Mouse (Mus musculus): ENCODE results near the gene Tatdn3.
"Not testable (repeated sequence)": the region's sequence is repeated elsewhere in the genome, so short reads cannot be mapped to it uniquely, and the experiment has no call there.

The Tatdn3 gene

DNA sequence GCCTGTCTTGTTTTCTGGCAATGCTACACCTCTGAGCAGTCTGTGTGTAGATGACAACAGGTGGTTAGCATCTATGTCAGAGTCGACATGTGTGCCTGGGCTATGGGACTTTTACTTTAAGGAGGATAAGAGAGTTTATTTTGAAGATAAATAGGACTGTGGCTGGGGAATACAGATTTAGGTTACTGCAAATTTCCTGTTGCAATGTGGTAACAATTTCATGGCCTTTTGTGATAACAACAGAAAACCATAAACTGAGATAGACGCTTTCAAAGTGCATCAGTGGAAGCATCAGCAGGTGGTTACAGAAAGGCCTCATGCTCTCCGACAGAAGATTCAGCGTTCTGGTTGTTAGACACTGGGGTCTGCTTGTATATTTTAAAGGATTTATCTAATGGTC lies 10.8 kb upstream of the Tatdn3 start:
- DNase-seq = no peak

DNA sequence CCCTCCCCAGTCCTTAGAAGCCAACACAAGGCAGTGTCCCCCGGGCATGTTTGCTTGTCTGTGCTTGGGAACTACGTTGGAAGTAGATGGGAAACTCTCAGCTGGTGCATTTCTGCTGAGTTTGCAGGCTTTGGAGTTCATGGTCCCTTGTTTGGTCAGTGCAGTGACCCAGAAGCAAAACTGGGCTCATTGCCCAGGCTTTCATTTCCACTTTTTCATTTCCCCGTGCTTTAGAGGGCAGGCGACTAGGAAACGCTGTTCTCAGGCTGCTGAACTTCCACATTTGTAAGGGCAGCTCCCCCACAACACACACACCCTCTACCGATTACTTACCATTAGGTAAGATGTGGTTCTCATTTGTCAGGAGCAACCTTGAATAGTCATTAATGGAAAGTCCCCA lies 10.3 kb upstream of the Tatdn3 start:
- peak; percentile 91 for DNase-seq

DNA sequence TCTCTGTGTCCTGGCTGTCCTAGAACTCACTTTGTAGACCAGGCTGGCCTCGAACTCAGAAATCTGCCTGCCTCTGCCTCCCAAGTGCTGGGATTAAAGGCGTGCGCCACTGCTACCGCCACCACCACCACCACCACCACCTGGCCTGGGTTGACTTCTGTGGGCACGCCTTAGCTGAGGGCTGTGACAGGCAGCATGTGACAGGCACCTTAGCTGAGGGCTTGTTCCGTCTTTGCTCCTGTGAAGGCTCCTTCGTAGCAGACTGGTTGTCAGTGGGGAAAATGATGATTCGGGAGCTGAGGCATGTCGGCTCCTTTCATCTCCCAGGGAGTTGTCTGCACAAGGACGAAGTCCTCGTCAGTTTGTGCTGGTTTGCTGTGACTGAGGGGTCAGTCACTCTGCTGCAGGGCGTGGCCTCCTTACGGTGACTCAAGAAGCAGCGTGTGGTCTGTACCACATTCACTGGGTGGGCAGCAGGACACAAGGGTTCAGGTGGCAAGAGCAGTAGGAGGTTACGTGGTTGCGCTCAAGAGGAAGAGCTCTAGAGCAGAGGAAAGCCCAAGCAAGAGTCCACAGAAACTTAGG lies 9.7 kb upstream of the Tatdn3 start:
- peak; percentile 10 to 57 for DNase-seq

DNA sequence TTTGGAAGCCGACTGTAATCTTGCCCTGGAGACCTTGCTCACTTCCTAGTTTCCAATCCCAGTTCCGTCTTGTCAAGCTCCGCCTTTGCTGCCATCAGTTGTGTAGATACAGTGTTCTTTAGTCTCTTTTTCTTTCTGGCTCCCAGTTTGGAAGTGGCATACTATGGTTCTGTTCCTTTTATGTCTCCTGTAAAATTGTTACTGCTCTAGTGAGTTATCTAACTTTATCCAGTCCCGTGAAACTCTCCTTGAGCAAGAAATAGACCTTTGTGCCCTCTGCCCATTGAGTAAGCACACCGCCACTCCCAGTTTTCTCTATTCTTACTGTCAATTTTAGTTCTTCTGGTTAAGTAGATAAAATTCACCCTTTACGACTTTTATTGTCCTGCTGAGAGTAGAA lies 8.9 kb upstream of the Tatdn3 start:
- no peak for DNase-seq

DNA sequence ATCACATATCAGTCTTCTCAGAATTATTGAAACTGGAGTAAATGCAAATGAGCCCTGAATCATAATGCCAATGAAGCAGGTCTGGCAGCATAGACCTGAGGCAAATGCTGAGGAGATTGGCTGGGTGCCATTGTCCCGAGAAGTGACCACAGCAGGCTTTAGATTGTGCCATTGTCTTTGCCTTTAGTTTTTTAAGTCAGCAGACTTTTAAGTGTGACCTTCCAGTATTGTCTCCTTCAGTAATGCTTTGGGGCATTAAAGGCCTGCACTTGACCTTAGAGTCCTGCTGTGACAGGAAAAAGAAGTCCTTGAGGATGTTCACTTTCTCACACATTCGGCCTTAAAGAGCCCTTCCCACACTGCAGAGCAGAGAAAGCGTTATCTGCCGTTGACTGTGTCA lies 7.5 kb upstream of the Tatdn3 start:
- no peak for DNase-seq

DNA sequence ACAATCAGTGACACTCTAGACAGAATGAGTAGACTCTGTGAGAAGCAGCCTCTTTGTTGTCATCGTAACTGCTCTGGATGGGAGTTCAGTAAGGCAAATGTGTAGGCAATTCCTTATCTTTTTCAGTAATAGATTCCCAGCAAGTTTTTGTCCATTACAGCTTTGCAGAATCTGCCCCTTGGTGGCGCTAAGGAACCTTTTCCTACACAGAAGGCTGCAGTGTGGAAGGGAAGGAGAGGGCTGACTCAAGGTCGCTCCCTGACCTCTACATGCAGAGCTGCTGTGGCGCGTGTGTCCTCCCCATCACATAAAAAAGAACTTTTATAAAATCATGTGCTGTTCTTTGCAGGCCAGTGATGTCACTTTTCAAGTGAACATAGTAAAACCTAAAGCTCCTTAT lies 5.6 kb upstream of the Tatdn3 start:
- DNase-seq = peak; percentile 46

DNA sequence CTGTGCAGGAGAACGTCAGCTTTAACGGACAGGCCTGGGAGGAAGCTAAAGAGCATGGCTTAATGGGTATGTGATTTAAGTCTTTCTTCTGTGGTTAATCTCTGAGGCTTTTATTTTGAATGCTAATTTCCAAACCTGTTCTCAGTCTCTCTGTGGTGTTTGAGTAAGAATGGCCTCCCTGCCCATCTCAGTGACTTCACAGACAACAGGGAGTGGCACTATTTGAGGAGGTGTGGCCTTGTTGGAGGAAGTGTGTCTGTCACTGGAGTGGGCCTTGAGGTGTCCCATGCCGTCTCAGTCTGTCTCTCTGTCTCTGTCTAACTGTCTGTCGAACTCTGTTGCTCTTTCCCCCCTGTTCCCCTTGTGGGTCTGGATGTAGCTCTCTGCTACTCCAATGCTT lies 2.5 kb upstream of the Tatdn3 start:
- DNase-seq = no peak

DNA sequence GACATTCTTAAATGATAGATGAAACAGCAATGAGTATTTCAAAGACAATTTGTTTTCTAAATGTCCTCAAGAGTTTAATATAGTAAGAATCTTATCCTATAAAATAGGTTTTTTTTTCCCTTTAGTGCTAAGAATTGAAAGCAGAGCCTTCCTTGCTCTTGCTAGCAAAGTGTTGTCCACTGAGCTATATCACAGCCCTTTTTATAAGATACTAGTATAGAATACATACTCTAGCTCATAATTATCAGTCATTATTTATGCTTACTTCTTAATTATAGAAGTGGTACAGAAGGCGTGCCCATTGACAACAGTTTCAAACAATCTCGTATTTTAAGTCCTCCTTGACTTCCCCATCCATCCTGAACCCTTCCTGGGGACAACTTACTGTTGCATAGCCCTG lies 1.8 kb upstream of the Tatdn3 start:
- DNase-seq = no peak

DNA sequence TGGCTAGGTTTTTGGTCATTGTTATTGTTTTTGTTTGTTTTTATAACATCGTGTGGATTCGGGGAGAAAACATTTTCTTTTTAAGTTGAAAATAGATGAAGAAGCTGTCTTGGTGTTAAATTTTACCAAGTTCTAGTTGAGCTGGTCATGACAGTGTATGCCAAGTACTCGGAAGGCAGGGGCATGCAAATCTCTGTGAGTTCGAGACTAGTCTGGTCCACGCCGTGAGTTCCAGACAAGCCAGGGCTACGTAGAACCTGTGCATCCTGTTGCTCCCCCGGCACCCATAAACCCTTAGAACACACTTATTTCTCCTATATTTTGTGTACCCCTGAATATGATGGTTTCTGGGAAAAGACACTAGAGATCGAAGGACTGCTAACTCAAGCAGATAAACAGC lies 968 bp upstream of the Tatdn3 start:
- no peak for DNase-seq

DNA sequence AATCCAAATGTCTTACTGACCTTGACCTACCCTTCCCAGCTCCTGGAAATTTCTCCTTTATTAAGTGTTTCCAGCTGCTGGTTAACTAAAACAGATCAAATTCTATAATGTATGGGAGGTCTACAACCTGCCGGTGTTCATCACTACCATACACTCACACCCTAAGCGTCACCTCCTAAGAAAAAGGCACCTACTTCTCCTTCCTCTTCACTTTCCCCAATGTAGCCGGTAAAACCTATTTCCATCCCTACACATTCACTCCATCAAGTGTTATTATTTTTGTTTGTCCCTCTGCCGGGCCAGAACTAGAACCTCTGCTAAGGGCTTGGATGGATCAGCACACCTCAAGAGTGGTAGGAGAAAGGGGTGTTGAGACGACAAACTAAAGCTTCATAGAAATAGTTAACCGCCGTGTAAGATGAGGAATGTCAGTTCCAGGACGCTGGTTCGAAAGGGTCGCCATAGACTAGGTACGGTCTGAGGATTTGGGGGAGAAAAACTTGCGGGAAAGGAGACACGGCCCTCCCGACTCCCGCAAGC lies 421 bp downstream of the Tatdn3 start:
- no peak for DNase-seq

DNA sequence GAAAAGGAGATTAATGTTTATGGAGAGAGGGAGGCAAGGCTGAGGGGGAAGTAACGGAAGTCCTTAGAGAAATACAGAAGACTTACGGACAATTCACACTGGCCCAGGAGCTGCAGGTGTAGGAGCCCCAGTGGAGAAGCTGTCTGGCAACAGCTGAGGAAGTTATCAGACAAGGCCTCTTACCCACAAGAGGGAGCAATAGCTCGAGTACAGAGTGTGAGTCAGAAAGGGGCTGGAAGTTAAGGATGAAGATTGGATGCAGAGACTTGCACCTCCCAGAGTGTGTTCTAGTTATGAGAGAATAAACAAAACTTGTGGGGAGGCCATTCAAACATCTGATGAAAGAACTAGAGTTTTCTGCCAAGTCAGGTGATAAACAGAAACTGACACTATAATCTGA lies 5.3 kb downstream of the Tatdn3 start:
- no peak for DNase-seq

DNA sequence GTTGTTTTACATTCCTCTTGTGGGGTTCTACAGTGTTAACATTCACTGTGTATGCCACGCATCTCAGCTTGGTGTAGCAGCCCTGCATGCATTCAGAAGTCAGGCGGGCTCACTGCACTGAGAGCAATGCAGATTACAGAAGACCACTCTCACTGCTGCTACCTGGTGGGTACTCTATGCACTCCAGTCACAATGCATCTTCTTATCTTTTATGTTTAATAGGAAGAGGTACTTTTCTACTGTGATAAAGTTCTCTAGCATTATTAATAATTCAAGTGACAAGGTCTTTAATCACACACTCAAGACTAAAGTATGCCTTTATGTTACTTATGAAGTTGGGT lies 7.2 kb downstream of the Tatdn3 start:
- no peak for DNase-seq

DNA sequence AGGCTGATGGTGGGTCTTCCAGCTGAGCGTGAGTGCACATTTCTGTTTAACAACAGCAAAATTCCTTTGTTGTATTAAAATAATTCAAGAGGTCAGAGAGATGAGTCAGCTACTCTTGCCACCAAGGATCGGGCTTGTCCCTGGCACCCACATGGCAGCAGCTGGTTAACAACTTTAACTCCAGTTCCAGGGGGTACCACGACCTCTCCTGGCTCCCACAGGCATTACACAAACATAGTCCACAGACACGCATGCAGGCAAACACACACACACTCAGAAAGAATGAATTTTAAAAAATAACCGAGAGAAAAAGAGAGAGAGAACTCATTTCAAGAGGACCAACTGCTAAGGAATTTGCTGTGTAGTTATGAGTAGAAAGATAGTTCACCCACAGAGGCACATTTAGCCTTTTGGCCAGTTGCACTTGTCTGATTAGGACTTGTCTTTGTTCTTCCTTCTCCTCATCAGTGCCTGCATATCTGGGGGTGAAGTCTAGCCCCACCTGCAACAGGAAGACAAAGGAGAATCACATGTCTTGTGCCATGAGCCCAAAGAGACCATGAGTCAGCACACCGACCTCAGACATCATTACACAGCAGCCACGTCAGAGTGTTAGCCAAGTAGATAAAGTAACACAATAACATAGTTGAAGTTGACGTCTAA lies 7.7 kb downstream of the Tatdn3 start:
- DNase-seq = no peak

DNA sequence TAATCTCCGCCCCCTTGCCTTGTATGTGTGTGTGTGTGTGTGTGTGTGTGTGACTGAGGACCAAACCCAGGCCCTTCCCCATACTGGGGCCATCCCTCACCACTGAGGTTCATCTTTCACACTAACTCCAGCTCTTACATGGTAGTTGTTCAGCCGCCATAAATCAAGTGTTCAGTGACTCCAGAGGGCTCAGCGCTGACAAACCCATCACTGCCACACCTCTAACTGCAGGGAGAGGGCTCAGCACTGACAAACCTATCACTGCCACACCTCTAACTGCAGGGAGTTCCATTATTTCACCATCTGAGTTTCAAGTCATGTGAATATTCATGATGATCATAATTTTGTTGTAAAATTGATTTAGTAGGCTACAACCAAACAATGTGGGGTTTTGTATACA lies 9.2 kb downstream of the Tatdn3 start:
- no peak for DNase-seq

DNA sequence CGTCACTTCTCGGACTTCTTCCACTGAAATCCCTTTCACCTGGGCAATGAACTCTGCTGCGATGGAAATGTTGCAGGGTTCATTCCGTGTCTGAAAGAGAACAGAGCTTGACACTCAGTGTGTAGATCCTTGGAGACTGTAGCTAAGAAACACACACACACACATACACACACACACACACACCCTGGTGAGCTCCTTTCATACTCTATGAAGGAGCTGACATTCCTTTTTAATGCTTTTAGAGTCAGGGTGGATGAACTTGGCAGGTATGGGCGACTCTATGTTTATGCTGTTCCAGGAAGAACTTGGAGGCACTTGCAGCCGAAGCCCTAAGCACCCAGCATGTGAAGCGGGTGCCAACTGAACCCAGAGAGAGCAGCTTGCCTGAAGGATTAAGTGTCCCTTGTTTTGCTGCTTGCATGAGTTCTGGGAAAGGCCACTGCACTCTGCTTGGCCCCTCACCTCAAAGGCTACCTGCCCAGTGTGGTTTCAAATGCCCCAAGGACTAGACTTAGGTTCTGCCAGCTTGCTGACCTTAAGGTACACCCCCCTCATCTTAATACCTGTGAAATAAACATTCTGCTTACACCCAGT lies 16.4 kb downstream of the Tatdn3 start:
- peak in 1 of 2 experiments; percentile 66 for DNase-seq

DNA sequence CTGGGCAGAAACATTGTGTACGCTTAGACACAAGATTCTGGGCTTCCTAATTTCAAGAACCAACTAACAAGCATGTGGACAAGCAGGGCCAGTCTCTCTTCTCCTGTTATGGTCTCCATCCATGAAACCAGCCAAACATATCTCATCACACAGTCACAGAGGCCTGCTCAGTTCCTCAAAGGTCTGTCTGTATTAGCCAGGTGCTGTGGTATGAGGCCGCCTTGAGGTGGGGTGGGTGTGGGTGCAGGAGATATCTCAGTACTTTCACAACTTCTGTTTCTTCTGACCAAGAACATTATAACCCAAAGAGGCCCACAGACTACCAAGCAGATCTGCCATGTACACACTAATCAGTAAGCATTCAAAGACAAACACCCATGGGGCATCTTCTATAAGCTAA lies 17.5 kb downstream of the Tatdn3 start:
- no peak for DNase-seq

DNA sequence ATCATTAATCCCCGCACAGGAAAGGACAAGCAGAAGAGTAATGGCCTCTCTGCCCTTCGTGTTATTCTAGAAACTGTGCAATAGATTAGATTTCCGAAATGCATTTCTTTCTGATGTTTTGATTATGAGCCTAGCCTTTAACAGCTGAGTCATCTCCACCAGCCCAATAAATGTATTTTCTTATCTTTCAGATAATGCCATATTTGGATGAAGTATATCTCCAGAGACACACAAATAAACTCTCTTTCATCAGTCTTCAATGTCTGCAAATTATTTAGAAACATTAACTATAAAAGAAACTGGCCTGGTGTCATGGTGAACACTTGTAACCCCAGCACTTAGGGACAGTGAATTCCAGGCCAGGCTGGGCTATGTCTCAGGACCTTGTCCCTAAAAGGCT lies 20.0 kb downstream of the Tatdn3 start:
- no peak for DNase-seq

DNA sequence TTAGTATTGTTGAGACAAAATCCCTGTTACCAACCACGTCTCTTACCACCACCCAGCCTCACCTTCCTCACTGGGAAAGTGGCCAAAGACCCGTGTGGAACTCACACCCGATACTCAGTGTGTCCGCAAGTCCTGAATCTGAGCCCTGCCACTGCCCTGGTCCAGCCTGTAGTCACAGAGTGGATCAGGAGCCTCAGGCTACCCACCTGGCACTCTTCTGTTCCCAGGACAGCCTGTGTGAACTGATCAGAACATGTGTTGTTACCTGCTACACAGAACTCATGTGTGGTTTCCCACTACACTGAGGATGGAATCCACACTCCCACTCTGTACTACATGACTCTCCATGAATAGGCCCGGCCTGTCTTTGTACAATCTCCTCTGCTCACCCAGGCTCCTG lies 20.6 kb downstream of the Tatdn3 start:
- DNase-seq = no peak

DNA sequence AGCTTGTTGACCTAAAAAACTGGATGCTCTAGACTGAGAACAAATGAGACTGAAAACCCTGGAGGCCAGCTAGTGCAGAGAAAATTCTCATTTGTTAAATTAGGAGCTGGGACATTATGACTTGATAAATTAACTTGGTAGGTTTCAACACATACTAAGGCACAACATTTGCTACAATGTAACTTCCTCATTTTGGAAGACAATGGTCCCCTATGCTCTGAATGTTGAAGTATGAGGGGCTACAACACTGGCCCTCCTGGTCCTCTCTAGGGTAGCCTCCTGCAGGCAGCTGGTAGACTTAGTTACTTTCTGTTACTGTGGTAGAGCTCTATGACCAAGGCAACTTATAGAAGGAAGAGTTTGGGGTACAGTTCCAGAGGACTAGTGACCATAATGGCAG lies 21.4 kb downstream of the Tatdn3 start:
- no peak for DNase-seq

DNA sequence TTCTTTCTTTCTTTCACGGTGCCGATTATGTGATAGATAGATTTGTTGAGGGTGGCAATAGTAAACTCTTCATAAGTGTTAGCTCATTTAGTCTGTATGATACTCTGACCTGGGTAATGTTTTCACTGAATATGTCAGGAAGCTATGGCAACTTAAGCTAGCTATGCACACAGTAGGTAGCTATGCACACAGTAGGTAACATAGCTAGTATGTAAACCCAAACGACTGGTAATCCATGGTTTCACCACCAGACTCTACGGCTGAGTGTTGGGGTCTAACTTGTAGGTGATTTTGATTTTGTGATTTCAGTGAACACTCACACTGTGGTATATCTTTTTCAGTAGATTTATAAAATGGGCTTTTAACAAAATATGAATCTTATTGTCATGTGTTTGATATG lies 24.7 kb downstream of the Tatdn3 start:
- no peak for DNase-seq

DNA sequence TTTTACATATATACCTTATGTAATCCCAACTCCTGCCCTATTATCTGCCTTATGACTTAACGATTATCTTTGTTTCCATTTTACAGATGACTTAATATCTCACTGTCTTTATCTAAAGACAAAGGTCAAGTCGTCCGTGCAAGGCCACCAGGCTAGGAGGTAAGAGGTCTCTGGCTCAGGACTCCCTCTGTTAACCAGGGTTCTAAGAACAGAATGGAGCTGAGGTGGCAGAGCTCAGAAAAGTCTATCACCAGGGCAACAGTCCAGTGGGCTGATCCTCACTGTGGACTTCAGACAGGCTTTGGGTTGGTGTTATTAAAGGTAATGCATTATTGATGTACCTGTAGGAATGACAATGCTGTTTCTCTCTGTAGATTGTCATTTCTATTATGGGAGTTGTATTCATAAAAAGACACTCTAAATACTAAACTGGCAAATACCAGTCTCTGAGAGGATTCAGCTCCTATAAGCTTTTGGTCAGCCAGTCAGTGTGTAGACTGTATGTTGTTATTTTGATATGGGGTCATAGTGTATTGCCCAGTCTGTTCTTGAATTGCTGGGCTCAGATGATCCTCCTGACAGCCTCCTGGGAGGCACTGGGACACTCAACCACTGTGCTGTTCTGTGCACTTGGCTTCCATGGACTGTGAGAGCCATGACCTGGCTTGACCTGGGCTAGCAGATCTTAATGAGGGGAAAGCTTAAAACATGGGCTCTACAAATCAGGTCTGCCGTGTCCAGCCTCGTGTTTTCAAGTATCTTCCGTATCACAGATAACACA lies 26.0 kb downstream of the Tatdn3 start, which contains the start of gene Spata45:
Spata45 (plus strand) TSS at position 86 of the 781 bp plus-strand sequence.
- peak in 1 of 2 experiments; percentile 5 for DNase-seq

DNA sequence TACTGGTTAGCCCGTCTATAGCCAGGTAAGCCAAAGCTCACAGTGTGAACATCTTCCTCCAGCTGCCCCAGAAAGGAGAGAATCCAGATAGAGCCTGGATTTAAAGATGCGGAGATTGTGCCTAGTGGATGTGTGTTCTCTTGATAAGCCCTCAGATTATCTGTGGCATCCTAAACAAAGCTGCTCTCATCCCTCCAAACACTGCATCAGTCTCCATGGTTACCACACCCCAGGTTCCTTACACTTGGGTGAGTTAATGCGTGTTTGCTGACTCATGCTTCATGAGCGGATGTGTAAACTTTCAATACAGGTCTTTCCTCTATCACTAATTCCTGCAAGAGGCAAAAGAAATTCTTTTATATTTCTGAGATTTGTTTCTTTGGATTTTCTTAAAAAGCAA lies 27.1 kb downstream of the Tatdn3 start:
- no peak for DNase-seq

DNA sequence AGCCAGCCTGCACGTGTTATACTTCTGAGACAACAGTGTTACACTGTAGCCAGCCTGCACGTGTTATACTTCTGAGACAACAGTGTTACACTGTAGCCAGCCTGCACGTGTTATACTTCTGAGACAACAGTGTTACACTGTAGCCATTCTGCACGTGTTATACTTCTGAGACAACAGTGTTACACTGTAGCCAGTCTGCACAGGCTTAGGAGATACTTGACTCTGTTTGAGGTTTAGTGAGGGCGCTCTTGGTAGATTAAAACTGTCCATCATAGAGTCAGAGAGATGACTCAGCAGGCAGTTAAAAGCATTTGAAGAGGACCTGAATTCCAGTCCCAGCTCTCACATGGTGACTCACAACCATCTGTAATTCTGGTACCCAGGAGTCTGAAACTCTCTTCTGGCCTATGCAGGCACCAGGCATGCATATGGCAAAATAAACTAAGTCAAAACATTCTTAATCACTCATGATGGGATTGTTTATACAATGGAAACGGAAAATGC lies 31.8 kb downstream of the Tatdn3 start:
- DNase-seq = not testable (repeated sequence)
